Mouse (Mus musculus): Measurements from ENCODE around the gene Pgam2. TPM values are rescaled to one million over a fixed set of nuclear protein-coding genes. Genes with fewer than 3 reads are reported as not detected.
A peak's percentile ranks its signal among the peaks of the same experiment; 100 is the strongest.
"Not testable (repeated sequence)": the region's sequence is repeated elsewhere in the genome, so short reads cannot be mapped to it uniquely, and the experiment has no call there.

The Pgam2 gene
- polyA plus RNA-seq, 1 experiment from 2014 or later = 17.4 TPM

- ATAC-seq (ENCODE audit: insufficient read depth, low FRiP score, low TSS enrichment) = no peak
- H3K4me3 ChIP-seq (ENCODE audit: low read depth, low read length) = no peak overlapping the region
- H3K27me3 ChIP-seq (ENCODE audit: control insufficient read depth, insufficient read depth, low read length) = no peaks in the 10 kb centered on the region
- H3K4me2 ChIP-seq (ENCODE audit: low read depth) = no peak overlapping the region
- no peaks in the 10 kb centered on the region for H3K9me3 ChIP-seq (ENCODE audit: control insufficient read depth, low read length)
- H3K9ac ChIP-seq (ENCODE audit: low read length) = no peak overlapping the region
- peaks cover 4% of the 10 kb centered on the region for H3K36me3 ChIP-seq (ENCODE audit: control insufficient read depth, insufficient read depth, low read length)
- DNase-seq (ENCODE audit: low spot score) = no peak
- no peaks in the 10 kb centered on the region for H3K4me1 ChIP-seq (ENCODE audit: control insufficient read depth, insufficient read depth, low read length)
- no peak overlapping the region for H3K27ac ChIP-seq (ENCODE audit: low read depth, low read length)
Measured at GRCm38 (mm10) chr11:5825432-5825831, 21.9 kb upstream of the Pgam2 start.

DNA sequence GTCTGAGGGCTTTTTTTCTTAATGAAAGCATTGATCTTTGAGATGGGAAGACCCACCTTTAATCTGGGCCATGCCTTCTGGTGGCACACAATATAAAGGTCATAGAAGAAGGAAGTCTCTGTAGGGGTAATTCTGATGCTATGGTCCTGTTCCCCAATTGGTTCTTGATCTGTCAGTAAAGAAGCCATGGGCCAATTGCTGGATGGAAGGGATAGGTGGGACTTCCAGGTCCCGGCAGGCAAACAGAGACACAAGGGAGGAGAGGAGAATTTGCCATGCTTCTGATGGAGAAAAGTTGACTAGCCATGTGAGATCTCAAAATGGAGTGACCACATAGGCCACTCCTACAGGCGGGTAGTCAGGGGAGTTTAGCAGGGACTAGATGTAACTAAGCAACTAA, 15.7 kb upstream of the Pgam2 start:
- Histone ChIP-seq H3K4me1 (ENCODE audit: control insufficient read depth, insufficient read depth, low read length) (no peaks in the 10 kb centered on the region), H3K36me3 (ENCODE audit: control insufficient read depth, insufficient read depth, low read length) (no peaks in the 10 kb centered on the region), H3K4me2 (ENCODE audit: low read depth) (no peak overlapping the region), H3K4me3 (ENCODE audit: low read depth, low read length) (no peak overlapping the region), H3K27me3 (ENCODE audit: control insufficient read depth, insufficient read depth, low read length) (no peaks in the 10 kb centered on the region), H3K9me3 (ENCODE audit: control insufficient read depth, low read length) (no peaks in the 10 kb centered on the region), H3K9ac (ENCODE audit: low read length) (no peak overlapping the region), H3K27ac (ENCODE audit: low read depth, low read length) (no peak overlapping the region)
- ATAC-seq (ENCODE audit: insufficient read depth, low FRiP score, low TSS enrichment) (no peak), DNase-seq (ENCODE audit: low spot score) (no peak)
- 62% methylated on average over 2 of the region's 2 CpGs for WGBS

- no peak overlapping the region for H3K4me3 ChIP-seq (ENCODE audit: low read depth, low read length)
- H3K4me1 ChIP-seq (ENCODE audit: control insufficient read depth, insufficient read depth, low read length) = no peaks in the 10 kb centered on the region
- H3K9ac ChIP-seq (ENCODE audit: low read length) = no peak overlapping the region
- DNase-seq (ENCODE audit: low spot score) = no peak
- no peak overlapping the region for H3K27ac ChIP-seq (ENCODE audit: low read depth, low read length)
- H3K9me3 ChIP-seq (ENCODE audit: control insufficient read depth, low read length) = no peaks in the 10 kb centered on the region
- ATAC-seq (ENCODE audit: insufficient read depth, low FRiP score, low TSS enrichment) = no peak
- H3K4me2 ChIP-seq (ENCODE audit: low read depth) = no peak overlapping the region
- no peaks in the 10 kb centered on the region for H3K27me3 ChIP-seq (ENCODE audit: control insufficient read depth, insufficient read depth, low read length)
- 80% methylated on average over 10 of the region's 10 CpGs for WGBS
- H3K36me3 ChIP-seq (ENCODE audit: control insufficient read depth, insufficient read depth, low read length) = no peaks in the 10 kb centered on the region
Measured at GRCm38 (mm10) chr11:5813381-5813780, 9.8 kb upstream of the Pgam2 start.

DNA sequence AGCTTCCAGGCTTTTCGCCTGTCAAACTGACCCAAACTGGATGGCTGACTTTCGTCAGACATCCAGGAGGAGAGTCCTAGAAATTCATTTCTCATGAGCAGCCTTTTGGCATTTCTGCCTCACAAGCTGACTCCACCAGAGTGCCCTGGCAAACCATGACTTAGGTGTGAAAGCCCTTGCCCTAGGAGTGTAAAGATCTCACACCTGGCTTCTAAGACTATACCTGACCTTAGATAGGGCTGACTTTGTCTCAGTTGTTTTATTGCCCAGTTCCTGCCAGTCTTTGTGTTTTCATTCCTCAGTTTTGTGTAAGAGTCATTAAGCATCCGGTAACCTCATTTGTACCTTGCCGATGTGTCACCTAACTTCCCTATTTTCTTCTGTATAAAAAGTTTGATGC, 6.0 kb upstream of the Pgam2 start:
- not testable (repeated sequence) for H3K4me1 ChIP-seq (ENCODE audit: control insufficient read depth, insufficient read depth, low read length); H3K27ac ChIP-seq (ENCODE audit: low read depth, low read length); H3K27me3 ChIP-seq (ENCODE audit: control insufficient read depth, insufficient read depth, low read length); DNase-seq (ENCODE audit: low spot score); H3K9me3 ChIP-seq (ENCODE audit: control insufficient read depth, low read length); ATAC-seq (ENCODE audit: insufficient read depth, low FRiP score, low TSS enrichment); H3K4me2 ChIP-seq (ENCODE audit: low read depth); H3K4me3 ChIP-seq (ENCODE audit: low read depth, low read length); H3K36me3 ChIP-seq (ENCODE audit: control insufficient read depth, insufficient read depth, low read length); H3K9ac ChIP-seq (ENCODE audit: low read length)
- WGBS = 87% methylated on average over 4 of the region's 4 CpGs

DNA sequence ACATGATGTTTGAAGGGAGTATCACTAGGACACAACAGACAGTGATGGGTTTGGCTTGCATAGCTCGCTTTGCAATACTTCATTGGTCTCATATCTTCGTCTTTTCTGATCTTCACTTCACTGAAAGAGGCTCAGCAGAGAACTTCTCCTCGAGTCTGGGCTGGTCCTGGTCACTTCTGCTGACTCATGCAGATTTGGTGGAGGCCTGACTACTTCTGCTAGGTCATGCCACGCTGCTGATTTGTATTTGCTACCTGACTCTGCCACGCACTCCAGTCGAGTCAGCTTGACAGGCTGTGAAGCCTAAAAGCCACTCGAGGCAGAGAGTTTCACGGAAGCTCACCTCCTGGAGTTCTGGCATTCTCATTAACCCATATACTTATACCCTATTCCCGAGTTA, 4.4 kb upstream of the Pgam2 start:
- no peaks in the 10 kb centered on the region for H3K4me1 ChIP-seq (ENCODE audit: control insufficient read depth, insufficient read depth, low read length)
- DNase-seq (ENCODE audit: low spot score) (no peak), ATAC-seq (ENCODE audit: insufficient read depth, low FRiP score, low TSS enrichment) (no peak)
- H3K4me2 ChIP-seq (ENCODE audit: low read depth) = no peak overlapping the region
- no peak overlapping the region for H3K9ac ChIP-seq (ENCODE audit: low read length)
- no peaks in the 10 kb centered on the region for H3K36me3 ChIP-seq (ENCODE audit: control insufficient read depth, insufficient read depth, low read length)
- no peak overlapping the region for H3K27ac ChIP-seq (ENCODE audit: low read depth, low read length)
- no peaks in the 10 kb centered on the region for H3K9me3 ChIP-seq (ENCODE audit: control insufficient read depth, low read length)
- no peaks in the 10 kb centered on the region for H3K27me3 ChIP-seq (ENCODE audit: control insufficient read depth, insufficient read depth, low read length)
- WGBS = 88% methylated on average over 9 of the region's 9 CpGs
- no peak overlapping the region for H3K4me3 ChIP-seq (ENCODE audit: low read depth, low read length)

DNA sequence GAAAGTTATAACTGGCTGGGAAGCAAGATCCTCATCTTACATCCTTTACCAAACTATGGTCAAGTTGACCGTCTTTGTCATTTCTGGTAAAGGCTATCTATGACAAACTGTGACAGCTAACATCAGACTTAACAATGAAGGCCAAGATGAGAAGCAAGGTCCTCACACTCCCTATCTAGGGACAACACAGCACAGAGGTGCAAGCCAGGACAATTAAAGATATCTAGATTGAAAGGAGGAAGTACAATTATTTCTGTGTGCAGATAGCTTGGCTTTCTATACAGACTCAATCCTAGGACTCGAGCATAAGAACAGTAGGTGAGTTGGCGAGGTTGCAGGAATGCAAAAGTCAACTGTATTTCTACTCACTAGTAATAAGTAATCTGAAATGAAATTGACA, 2.2 kb upstream of the Pgam2 start:
- Histone ChIP-seq H3K9ac (ENCODE audit: low read length) (no peak overlapping the region), H3K4me2 (ENCODE audit: low read depth) (no peak overlapping the region), H3K36me3 (ENCODE audit: control insufficient read depth, insufficient read depth, low read length) (peaks cover 2% of the 10 kb centered on the region; the same call in 1 of the 2 replicates), H3K27me3 (ENCODE audit: control insufficient read depth, insufficient read depth, low read length) (no peaks in the 10 kb centered on the region), H3K9me3 (ENCODE audit: control insufficient read depth, low read length) (no peaks in the 10 kb centered on the region), H3K4me3 (ENCODE audit: low read depth, low read length) (no peak overlapping the region), H3K27ac (ENCODE audit: low read depth, low read length) (no peak overlapping the region), H3K4me1 (ENCODE audit: control insufficient read depth, insufficient read depth, low read length) (no peaks in the 10 kb centered on the region)
- DNase-seq (ENCODE audit: low spot score) (no peak), ATAC-seq (ENCODE audit: insufficient read depth, low FRiP score, low TSS enrichment) (no peak)
- 89% methylated on average over 3 of the region's 3 CpGs for WGBS

DNA sequence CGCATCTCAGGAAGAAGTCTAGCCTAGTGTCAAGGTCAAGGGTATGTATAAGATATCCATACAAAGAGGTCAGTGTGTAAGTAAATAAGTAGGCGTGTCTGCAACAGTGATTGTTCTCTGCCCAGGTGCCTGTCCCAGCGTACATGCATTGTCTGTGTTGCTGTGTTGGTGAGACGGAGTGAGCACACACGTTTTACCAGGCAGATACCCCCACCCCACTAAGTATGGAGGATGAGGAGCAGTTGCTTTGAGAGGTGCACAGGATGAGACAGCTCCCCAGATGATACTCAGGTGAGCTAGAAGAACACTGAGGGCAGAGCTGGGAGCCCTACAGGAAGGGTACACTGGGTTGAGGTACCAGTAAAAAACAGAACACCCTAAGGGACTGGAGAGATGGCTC, 641 bp upstream of the Pgam2 start:
- Histone ChIP-seq H3K4me2 (ENCODE audit: low read depth) (no peak overlapping the region), H3K27me3 (ENCODE audit: control insufficient read depth, insufficient read depth, low read length) (no peaks in the 10 kb centered on the region), H3K36me3 (ENCODE audit: control insufficient read depth, insufficient read depth, low read length) (peaks cover 5% of the 10 kb centered on the region), H3K9ac (ENCODE audit: low read length) (no peak overlapping the region), H3K4me3 (ENCODE audit: low read depth, low read length) (no peak overlapping the region), H3K4me1 (ENCODE audit: control insufficient read depth, insufficient read depth, low read length) (no peaks in the 10 kb centered on the region), H3K9me3 (ENCODE audit: control insufficient read depth, low read length) (no peaks in the 10 kb centered on the region), H3K27ac (ENCODE audit: low read depth, low read length) (no peak overlapping the region)
- ATAC-seq (ENCODE audit: insufficient read depth, low FRiP score, low TSS enrichment) (no peak), DNase-seq (ENCODE audit: low spot score) (peak; percentile 9)
- 78% methylated on average over 5 of the region's 5 CpGs for WGBS

DNA sequence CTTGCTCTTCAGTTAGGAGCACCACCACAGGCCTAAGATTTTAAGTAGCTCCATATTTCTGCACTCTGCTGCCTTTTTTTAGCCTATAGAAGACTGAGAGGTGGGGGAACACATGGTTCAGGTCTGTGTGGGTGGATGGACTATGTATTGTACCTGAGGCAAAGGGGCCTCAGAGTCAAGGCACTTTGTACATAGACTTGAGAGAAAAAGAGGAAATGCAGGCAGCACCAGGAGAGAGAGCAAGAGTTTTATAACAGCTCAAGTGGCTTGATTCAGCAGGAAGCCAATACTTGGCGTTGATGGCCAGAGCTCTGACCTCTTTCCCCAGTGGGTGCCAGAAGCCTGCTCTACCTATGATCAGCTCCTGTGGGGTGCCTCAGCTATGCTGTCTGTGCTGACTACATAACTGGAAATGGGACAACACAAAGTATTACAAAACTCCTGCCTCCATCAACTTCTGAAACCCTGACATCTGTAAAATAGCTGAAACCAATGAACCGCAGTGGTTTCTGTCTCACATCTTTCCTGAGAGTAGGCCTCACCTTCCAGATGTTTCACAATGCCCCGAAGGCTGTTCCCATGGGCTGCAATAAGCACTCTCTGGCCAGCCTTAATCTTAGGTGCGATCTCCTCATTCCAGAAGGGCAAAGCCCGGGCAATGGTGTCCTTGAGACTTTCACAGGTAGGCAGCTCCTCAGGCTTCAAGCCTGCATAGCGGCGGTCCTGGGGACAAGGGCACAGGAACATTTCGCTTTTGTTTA, 896 bp downstream of the Pgam2 start:
- Histone ChIP-seq H3K4me2 (ENCODE audit: low read depth) (no peak overlapping the region), H3K9me3 (ENCODE audit: control insufficient read depth, low read length) (no peaks in the 10 kb centered on the region), H3K4me3 (ENCODE audit: low read depth, low read length) (no peak overlapping the region), H3K9ac (ENCODE audit: low read length) (no peak overlapping the region), H3K27me3 (ENCODE audit: control insufficient read depth, insufficient read depth, low read length) (no peaks in the 10 kb centered on the region), H3K36me3 (ENCODE audit: control insufficient read depth, insufficient read depth, low read length) (peaks cover 7% of the 10 kb centered on the region), H3K4me1 (ENCODE audit: control insufficient read depth, insufficient read depth, low read length) (no peaks in the 10 kb centered on the region), H3K27ac (ENCODE audit: low read depth, low read length) (no peak overlapping the region)
- no peak for ATAC-seq (ENCODE audit: insufficient read depth, low FRiP score, low TSS enrichment)
- DNase-seq (ENCODE audit: low spot score) = no peak
- WGBS = 74% methylated on average over 8 of the region's 8 CpGs

- Histone ChIP-seq H3K9me3 (ENCODE audit: control insufficient read depth, low read length) (no peaks in the 10 kb centered on the region), H3K9ac (ENCODE audit: low read length) (no peak overlapping the region), H3K36me3 (ENCODE audit: control insufficient read depth, insufficient read depth, low read length) (peaks cover 12% of the 10 kb centered on the region), H3K4me2 (ENCODE audit: low read depth) (no peak overlapping the region), H3K27ac (ENCODE audit: low read depth, low read length) (no peak overlapping the region), H3K4me3 (ENCODE audit: low read depth, low read length) (no peak overlapping the region), H3K27me3 (ENCODE audit: control insufficient read depth, insufficient read depth, low read length) (no peaks in the 10 kb centered on the region), H3K4me1 (ENCODE audit: control insufficient read depth, insufficient read depth, low read length) (no peaks in the 10 kb centered on the region)
- ATAC-seq (ENCODE audit: insufficient read depth, low FRiP score, low TSS enrichment) (no peak), DNase-seq (ENCODE audit: low spot score) (peak; percentile 9)
- whole genome bisulfite sequencing = 72% methylated on average over 12 of the region's 12 CpGs
Measured at GRCm38 (mm10) chr11:5802005-5802404, 1.5 kb downstream of the Pgam2 start.
